Comparison of ENCODE assay signal across 18 mouse cellular contexts in the genomic region with DNA sequence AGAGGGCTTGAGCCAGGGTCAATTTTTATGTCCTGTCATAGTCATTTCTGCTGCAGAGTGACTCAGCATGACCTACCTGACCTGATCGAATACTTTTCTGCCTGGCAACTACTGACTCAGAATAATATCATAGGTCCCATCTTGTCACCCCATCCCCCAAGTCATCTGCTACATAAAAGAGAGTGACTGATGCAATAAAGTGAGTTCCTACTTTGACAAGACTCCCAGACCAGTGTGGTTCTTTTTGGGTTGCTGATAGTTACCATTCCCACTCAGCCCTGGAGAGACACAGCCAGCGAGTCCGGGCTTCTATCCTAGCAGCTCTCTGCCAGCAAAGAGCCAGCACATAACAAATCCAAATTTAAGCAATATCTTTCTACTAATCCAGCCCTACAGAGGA.
"Had no signal": no experiment of that assay in that cellular context is flagged by ENCODE, and none has a peak within 500 bp of the region (broad histone marks: within the 10 kb centered on the region; RNA-seq: fewer than 3 reads in every experiment).

No protein-coding gene starts in this region.

- H3K4me2 ChIP-seq: liver, embryonic 15.5 days; lung, embryonic 14.5 days; midbrain, embryonic 12.5 days; midbrain, embryonic 15.5 days; neural tube, embryonic 13.5 days; neural tube, embryonic 15.5 days; stomach, embryonic 15.5 days had no signal

- H3K9ac ChIP-seq: liver, embryonic 15.5 days; lung, embryonic 14.5 days; midbrain, embryonic 12.5 days; midbrain, embryonic 15.5 days; neural tube, embryonic 13.5 days; neural tube, embryonic 15.5 days; stomach, embryonic 15.5 days had no signal

- H3K36me3 ChIP-seq: liver, embryonic 15.5 days; midbrain, embryonic 10.5 days; midbrain, embryonic 12.5 days; midbrain, embryonic 15.5 days; neural tube, embryonic 13.5 days; neural tube, embryonic 15.5 days; stomach, embryonic 15.5 days had no signal

- DNase-seq: lung, adult 18-20 months; lung, embryonic 14.5 days; lung, postnatal 10 days; lung, postnatal 4 days; retina, postnatal 1 day; right cerebral cortex, adult 18-20 months; right cerebral cortex, postnatal 25 days; thymus, adult 2 months; thymus, postnatal 25 days; thymus, postnatal 4 days had no signal

- H3K4me1 ChIP-seq: liver, embryonic 15.5 days; midbrain, embryonic 10.5 days; midbrain, embryonic 12.5 days; midbrain, embryonic 15.5 days; neural tube, embryonic 13.5 days; neural tube, embryonic 15.5 days; stomach, embryonic 15.5 days had no signal

- H3K9me3 ChIP-seq: liver, embryonic 15.5 days; midbrain, embryonic 10.5 days; midbrain, embryonic 12.5 days; midbrain, embryonic 15.5 days; neural tube, embryonic 13.5 days; neural tube, embryonic 15.5 days; stomach, embryonic 15.5 days had no signal

- H3K4me3 ChIP-seq: liver, embryonic 15.5 days; midbrain, embryonic 10.5 days; midbrain, embryonic 12.5 days; midbrain, embryonic 15.5 days; neural tube, embryonic 13.5 days; neural tube, embryonic 15.5 days; stomach, embryonic 15.5 days had no signal

- H3K27me3 ChIP-seq: liver, embryonic 15.5 days; midbrain, embryonic 12.5 days; midbrain, embryonic 15.5 days; neural tube, embryonic 13.5 days; neural tube, embryonic 15.5 days; stomach, embryonic 15.5 days had no signal

- H3K27ac ChIP-seq: liver, embryonic 15.5 days; midbrain, embryonic 10.5 days; midbrain, embryonic 12.5 days; midbrain, embryonic 15.5 days; neural tube, embryonic 13.5 days; neural tube, embryonic 15.5 days; stomach, embryonic 15.5 days; stomach, postnatal 0 days had no signal

- ATAC-seq: midbrain, embryonic 15.5 days had no signal
